Mouse (Mus musculus): ENCODE measurements around the gene 4930432K21Rik.

Gene 4930432K21Rik

DNA sequence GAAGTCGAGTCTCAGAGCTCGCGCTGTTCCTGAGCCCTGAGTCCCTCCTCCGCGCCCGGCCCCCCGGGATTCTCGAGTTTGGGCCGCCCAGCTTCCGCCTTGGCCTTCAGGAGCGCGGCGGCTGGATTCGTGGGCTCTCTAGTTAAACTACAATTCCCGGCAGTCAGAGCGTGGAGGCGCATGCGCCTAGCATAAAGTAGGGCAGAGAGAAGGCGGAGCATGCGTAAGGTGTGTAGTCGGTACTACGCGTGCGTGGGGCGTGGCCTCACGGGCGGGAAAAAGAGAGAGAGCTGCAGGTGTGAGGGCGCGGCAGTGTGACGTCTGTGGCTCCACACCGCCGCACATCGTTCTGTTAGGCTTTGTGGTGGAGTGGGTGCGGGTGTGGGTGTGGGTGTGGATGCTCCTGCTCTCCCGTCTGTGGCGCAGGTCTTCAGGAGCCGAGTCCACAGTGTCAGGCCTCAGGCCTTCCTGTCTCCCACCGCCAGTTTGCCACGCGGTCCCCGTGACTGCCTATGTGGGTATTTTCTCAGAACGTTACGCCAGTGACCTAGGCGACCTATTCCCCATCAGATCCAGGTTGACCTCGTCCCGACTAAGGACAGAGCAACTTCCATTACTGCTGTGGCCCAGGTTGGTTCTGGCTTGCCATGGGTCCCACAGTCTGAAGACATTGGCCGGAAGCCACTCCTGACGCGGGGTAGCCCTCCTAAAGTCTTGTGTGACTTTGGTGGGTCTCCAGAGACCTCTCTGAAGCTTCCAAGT lies at the start of gene 4930432K21Rik, which contains the start of gene Cc2d1a:
Gene 4930432K21Rik (plus strand): TSS at position 257 of the 762 bp plus-strand sequence.
Gene Cc2d1a (minus strand): TSS at position 168 of the 762 bp plus-strand sequence.
- peak; percentile 89 for DNase-seq

DNA sequence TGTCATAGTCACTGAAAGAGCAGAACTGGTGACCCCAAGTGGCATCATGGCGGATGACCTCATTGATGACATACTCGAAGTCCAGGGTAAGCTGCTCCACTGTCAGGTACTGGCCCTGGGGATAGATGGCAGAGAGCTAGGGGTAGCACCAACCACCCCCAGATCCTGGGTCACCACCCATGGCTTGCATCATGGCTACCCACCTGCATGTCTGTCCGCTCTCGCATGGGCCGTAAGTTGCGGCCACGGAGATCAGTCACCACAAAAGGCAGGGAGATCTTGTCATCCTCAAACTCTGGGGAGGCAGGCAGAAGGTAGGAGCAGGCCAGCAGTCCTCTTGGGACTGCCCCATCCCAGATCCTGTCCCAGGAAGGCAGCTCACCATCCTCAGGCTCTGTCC lies 49.4 kb upstream of the 4930432K21Rik start:
- DNase-seq: no peak

DNA sequence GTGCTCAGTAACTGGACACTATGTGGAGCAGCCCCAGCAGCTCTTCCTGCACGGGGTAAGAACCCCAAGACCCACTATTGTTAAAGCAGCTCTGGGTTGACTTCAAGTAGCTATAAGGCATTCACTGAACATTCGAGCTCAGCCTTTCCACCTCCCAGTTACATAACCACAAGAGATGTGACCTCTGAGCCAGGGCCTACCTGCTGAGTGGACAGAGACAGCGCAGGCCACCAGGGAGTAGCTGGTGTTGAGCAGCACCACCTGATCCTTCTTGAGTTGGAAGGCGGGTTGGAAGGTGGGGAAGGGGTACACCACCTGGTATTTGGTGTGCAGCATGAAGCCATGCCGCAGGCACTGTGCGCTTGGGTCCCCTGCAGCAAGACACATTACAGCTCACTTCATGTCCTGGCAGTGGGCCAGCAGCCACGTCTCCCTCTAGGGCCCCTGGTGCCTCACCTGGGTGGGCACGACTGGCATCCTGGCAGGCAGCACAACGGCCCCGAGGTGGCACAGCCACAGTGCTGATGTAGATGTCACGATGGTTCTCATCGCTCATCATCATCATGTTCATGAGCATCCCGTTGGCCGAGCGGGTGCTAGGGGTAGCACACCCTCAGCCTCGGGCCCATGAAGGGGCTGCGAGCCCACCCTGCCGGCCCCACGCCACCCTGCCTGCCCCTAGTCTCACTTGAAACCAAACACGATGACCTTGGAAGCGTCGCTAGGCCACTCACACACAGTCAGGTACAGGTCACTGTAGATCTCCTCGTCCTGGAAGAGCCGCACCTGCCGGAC lies 46.2 kb upstream of the 4930432K21Rik start:
- no peak for DNase-seq

DNA sequence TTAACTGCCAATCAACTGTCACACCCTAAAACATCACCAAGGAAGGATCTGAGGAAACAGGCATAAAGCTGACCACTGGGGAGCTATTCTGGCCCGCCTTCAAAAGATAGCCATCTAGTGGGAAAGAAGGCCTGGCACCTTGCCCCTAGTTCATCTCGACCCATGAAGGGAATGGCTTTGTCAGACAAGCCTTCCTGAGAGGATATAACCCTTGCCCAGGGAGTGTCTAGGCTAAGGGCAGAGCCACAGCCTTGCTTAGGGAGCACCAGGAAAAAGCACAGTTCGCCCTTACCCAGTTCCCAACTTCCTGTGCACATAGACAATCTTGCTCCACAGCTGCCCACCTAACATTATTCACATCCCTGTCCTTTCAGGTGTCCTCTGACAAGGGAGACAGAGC lies 44.2 kb upstream of the 4930432K21Rik start:
- no peak for DNase-seq

DNA sequence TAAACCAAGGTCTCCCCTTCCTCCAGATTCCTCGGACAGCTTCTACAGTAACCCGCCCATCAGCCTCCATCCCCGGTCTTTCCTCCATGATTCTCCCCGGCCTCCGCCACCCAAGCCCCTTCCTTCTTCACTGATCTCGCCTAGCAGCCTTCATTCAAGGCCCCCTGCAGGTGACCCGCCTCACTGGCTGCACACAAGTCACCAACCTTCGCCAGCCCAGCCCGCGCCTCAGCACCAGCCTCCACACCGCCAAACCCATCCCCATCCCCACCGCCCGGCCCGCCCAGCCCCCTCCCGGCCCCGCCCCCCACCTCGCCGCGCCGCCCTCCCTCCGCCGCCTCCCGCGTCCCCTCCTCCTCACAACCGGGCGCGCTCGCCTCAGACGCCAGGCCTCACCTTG lies 43.6 kb upstream of the 4930432K21Rik start:
- DNase-seq: peak; percentile 73

DNA sequence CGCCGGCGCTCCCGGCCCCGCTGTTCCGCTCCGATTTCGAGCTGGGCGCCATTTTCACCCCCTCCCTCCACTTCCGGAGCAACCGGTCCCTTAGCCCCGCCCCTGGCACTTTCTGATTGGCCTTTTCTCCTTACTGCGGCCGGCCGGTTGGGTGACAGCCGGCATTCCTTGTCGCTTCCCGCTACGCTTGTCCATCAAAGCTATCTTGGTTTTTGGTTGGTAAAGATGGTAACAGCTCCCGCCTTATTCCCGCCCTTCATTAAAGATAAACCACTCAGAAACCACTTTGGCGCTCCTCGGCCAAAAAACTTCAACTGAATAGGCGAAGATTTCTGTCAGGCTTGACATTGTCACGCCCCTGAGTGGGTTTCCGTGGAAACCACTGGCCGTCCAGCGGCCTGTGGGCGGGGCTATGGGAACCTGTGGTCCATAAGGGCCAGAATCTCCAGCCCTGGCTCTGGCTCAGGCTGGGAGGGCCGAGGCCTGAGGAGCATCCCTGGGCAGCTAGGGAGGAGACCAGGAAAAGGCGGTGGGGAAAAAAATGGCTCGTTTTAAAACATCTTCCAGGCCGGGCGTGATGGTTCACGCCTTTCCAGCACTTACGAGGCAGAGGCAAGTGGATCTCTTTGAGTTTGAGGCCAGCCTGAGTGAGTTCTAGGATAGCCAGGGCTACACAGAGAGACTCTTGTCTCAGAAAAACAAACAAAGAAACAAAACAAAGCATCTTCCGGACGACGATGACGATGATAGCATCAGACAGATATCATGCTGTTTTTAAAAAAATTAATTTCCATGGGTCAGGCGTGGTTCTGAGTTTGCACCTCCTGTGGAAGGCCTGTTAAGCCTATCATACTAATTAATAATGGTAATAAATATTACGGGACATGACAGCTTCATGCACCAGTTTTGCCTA lies 42.9 kb upstream of the 4930432K21Rik start, which contains the start of gene Dcaf15:
Gene Dcaf15 (minus strand): TSS at position 72 of the 913 bp plus-strand sequence.
- peak; percentile 98 for DNase-seq

DNA sequence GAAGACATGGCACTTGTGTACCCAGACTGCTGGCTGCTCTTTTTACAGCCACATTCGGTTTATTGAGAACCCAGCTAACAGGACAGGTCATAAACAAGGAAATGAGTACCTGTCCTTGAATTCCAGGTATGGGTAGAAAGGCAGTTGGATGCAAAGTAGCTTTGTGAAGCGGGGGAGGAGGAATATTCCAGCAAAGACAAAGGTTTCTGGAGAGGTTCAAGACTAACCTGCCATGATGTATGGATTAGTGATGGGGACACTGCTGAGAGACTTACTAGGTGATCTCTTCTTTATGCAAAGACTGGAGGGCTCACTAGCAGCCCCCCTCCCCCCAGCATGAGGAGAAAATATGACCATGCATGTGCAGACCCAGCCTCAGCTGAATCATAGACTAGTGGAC lies 42.1 kb upstream of the 4930432K21Rik start:
- no peak for DNase-seq

DNA sequence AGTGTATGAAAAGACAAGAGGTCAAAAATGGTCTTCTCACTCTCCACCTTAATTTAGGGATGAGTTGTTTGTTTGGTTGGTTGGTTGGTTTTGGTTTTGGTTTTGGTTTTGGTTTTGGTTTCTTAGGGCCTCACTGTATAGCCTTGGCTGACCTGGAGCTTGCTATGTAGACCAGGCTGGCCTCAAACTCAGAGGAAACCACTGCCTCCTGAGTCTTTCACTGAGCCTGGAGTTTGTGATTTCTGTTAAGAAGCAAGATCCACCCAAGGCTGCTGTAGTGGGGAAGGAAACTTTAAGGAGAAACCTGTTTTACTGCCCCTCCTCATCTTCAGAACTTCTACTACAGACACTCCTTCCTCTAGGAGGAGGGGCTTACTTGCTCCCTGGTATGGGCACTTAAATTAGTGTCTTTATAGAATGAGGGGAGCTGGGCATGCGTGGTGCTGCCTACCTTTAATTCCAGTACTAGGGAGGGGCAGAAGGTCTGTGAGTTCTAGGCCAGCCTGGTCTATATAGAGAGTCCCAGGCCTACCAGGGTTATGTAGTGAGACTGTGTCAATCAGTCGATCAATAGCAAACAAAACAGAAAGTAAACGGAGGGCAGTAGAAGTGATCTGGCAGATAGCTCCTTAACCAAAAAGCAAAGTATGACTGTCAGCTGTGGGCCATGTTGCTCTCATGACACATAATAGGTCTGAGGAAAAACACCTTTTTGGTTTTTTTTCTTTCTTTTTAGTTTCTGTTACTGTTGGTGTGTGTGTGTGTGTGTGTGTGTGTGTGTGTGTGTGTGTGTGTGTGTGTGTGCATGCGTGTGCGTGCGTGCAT lies 41.4 kb upstream of the 4930432K21Rik start:
- no peak for DNase-seq

DNA sequence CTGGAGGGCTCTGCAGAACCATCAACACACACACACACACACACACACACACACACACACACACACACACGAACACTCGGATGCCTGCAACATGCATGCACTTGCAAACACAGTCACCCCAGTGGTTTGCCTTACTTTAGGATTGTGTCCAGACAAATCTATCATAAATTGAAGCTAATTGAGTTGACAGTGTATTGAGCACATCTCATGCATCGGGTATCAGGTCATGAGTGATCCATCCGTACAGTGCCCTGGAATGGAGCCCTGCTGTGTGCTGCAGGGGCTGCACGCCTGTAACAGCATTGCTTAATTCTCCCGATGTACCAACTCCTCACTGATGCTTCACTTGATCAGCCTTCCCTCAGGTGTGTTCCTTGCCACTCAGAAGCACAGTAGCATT lies 32.2 kb upstream of the 4930432K21Rik start:
- DNase-seq: no peak

DNA sequence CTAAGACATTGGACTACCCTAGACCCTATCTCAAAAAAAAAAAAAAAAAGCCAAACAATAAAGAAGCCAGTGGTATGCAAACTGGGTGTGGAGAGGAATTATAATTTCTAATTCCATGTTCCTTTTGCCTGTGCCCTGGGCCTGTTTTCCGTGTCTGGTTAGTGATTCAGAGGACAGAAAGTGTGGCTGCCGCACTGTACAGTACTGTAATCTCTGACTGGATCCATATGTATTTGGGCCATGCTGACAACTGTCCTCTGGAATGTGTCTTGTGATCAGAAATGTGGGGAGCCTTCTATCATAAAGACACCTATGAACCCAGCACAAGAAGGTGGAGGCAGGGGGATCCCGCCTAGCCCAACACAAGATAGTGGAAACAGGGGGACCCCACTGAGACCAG lies 25.7 kb upstream of the 4930432K21Rik start:
- DNase-seq: no peak

DNA sequence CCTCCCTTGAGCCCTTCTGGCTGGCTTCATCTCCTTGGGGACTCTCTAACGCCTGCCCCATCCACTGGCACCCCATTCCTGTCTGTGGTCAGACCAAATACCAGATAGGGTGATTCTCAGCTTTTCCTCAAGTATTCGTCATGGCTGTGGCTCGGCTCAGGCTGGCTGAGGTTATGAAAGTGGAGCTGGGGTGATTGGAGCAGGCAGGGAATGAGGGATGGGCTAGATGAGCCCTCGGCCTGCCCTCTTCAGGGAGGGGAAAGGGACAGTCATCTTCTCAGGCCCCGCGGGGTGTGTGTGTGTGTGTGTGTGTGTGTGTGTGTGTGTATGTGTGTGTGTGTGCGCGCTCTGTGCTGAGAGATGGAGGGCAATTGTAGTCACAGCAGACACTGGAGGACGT lies 22.2 kb upstream of the 4930432K21Rik start, which contains the start of gene Podnl1:
Gene Podnl1 (plus strand): TSS at position 334 of the 400 bp plus-strand sequence.
- DNase-seq: no peak

DNA sequence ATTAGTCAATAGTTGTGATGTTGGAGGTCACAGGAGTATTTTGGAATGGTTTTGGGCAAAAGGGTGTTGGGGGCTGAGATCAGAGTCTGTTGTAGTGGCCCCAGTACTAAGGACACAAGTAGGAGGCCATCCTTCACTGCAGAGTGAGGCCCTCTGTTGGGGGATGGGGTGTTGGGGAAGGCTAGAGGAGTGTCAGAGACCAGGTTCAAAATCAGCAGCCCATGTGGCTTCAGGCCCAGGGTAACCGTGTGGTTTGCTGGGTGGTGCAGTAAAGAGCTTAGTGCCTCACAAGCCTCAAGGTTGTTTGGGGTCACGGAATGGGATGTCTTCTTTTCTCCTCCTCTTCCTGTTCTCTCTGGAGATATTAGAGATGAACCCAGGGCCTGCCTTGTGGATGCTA lies 21.1 kb upstream of the 4930432K21Rik start:
- no peak for DNase-seq

DNA sequence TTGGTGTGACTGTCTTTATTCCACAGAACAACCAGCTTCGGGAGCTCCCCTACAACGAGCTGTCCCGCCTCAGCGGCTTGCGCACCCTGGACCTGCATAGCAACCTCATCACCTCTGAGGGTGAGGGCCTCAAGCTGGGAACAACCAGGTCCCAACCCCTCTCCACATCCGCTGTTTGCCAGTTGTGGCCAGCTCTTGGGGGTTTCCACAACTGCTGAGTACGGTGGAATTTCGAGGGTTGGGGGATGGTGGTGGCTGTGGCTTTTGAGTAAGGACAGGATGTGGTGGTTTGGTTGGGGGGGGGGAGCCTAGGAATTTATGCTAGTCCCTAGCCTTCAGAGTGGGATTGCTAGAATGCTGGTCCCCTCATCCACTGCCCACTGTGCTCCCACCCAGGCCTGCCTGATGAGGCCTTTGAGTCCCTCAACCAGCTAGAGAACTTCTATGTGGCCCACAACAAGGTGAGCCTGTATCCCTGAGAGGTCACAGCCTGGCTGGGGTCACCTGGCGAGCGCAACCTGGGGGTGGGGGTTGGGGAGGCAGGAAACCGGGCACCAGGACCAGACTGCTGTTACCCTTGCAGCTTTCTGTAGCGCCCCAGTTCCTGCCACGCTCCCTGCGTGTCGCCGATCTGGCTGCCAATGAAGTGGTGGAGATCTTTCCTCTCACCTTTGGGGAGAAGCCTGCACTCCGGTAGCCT lies 20.5 kb upstream of the 4930432K21Rik start:
- DNase-seq: no peak

DNA sequence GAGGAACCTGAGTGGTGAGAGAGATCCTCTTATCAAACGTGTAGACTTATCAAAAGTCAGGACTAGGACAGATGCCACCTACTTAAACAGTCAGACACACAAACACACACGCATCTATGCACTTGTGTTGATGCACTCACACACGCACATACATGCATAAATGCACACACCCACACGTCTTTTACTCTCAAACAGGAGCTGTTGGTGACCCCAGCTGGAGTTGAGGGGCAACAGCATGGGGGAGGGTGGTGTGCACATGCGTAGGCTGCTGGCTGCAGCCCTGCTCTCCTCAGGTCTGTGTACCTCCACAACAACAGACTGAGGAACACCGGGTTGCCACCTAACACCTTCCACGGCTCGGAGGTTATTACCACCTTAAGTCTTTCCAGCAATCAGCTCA lies 19.5 kb upstream of the 4930432K21Rik start:
- DNase-seq: no peak

DNA sequence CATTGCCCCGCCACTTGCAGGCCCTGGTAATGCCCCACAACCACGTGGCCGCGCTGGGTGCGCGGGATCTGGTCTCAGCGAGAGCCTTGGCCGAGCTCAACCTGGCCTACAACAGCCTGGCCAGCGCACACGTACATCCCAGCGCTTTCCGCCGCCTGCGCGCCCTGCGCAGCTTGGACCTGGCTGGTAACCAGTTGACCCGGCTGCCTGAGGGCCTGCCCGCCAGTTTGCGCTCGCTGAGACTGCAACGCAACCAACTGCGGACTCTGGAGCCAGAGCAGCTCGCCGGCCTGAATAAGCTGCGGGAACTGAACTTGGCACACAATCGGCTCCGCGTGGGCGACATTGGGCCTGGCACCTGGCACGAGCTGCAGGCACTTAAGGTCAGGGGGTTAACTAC lies 17.0 kb upstream of the 4930432K21Rik start:
- no peak for DNase-seq

DNA sequence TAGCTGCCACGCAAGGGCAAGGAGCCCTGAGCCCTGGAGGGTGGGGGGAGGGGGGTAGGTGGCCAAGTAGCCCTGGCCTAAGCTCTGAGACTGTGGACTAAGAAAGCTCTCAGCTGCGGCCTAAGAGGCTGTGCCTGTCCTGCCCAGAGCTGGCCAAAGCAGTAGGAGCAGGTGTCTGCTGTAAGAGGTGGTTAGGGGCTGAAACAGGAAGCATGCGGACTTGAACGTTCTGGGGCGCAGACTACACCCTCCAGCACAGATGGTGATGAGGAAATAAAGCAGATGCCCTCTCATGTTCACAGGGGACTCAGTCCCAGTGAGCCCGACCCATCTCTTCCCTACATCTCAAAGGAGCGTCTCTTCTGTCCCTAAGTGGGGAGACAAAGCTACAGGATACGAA lies 15.6 kb upstream of the 4930432K21Rik start:
- DNase-seq: no peak

DNA sequence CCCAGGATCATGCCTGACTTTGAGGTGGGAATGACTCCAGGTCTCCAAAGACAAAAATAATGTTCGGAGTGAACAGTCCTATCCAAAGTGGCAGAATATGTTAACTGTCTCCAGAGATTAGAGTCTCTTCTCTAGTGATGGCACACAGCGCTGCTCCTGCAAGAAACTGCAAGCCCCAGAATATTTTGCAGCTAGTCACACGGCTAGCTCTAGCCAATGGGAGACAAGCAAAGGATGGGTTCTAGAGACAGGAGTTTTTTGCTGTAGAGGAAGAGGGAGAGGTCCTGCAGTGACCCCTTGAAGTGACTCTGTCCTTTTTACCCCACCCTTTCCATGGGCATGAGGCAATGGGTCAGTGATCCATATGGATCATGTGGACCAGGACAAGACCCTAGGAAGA lies 10.0 kb upstream of the 4930432K21Rik start:
- DNase-seq: no peak

DNA sequence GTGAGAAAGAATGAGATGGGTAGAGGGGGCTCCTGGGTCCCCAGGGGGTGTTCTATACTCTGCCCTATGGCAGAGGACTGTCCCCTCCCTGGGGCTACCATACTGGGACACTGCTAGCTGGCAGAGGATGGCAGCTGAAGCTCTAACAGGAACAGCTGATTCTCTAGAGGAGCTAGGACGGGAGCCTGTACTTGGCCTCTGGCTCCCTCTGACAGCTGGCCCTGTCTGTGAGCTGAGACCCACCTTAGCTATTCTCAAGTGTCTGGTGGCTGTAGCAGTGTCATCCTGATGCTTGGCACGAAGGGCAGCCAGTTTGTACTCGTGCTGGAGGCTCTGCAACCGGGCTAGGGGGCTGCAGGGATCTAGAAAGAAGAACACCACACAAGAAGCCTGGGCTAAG lies 7.0 kb upstream of the 4930432K21Rik start:
- no peak for DNase-seq

DNA sequence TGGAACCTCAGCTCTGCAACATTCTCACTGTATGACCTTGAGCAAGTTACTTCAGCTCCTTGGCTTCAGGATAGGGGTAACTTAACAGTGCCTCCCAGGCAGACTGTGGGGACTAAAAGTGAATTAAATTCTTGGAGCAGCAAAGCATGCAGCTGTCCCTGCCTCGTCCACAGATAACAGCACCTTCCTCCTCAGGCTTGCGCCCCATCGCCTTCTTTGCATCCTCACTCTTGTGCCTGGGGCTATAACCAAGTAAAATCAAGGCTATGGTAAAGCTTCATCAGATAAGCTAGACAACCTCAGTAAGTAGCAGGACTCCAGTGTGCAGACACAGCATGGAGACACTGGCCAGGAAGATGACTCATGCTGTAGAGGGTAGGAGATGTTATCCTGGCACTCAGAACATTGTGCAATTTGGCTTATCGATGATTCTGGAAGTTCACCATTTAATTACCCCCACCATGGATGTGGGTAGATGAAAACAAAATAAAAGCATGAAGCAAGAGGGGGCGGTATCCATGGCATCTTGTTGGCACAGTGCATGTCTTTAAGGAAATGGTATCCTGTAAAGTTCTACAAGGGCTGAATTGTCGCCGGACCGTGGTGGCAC lies 3.1 kb upstream of the 4930432K21Rik start:
- DNase-seq: no peak

DNA sequence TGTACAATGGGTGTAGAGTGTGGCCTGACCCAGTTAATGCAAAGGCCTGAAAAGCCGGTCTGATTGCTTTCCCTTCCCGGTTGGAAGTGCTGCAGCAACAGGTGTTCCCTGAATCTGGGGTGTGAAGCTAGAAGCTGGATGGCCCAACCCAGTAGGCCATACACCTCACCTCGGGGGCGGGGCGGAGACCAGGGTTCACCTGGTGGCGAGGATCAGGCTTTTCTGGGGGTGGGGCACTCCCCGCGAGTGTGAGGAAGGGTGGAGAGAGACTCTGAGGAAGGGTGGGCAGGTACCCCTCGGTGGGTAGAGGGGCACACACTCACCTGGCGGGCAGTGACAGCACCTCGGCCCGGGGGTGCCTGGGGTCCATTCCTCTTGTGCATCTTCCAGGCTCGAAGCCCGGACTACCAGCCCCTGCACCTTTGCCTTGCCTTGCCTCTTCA lies 480 bp upstream of the 4930432K21Rik start:
- no peak for DNase-seq

DNA sequence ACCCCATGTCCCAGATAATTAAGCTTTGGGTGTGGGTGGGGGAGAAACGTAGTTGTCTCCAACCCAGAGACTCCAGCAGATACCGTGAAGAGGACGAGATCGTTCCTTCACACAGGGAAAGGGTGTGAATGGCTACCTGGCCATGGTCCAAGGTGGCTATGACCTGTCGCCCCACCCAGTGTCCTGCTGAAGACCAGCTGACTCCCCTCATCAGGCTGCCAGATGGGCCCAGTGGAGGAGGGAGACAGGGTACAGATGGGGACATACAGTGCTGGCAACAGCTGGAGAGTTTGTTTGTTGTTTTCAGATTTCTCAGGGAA lies 666 bp downstream of the 4930432K21Rik start:
- DNase-seq: no peak
